Mouse (Mus musculus): ENCODE measurements at regions not wholly inside any gene's neighbourhood (a gene's known extent, or its start where the extent isn't known, plus 50 kb on each side); places are given as distances from the start of the nearest gene placed in this dataset.

- Histone ChIP-seq H3K4me3 (ENCODE audit: low read depth, low read length) (no peak overlapping the region), H3K9ac (ENCODE audit: low read depth, low read length) (no peak overlapping the region), H3K36me3 (ENCODE audit: control insufficient read depth, insufficient read depth) (no peaks in the 10 kb centered on the region), H3K27ac (ENCODE audit: low read depth, low read length) (no peak overlapping the region), H3K9me3 (ENCODE audit: control insufficient read depth) (no peaks in the 10 kb centered on the region), H3K4me2 (replicated peaks; ENCODE audit: low read depth) (no peak overlapping the region), H3K27me3 (replicated peaks; ENCODE audit: control insufficient read depth, insufficient read depth, low read length) (no peaks in the 10 kb centered on the region), H3K4me1 (replicated peaks; ENCODE audit: control insufficient read depth, insufficient read depth, low read length) (no peaks in the 10 kb centered on the region)
- 81% methylated on average over 5 of the region's 5 CpGs for WGBS
- ATAC-seq, result no peak
- TF ChIP-seq CTCF (IDR thresholded peaks at IDR 0.05; ENCODE audit: low read depth), result no peak
Measured at GRCm38 (mm10) chr15:5464732-5465131, 220.7 kb upstream of the Ptger4 start.

DNA sequence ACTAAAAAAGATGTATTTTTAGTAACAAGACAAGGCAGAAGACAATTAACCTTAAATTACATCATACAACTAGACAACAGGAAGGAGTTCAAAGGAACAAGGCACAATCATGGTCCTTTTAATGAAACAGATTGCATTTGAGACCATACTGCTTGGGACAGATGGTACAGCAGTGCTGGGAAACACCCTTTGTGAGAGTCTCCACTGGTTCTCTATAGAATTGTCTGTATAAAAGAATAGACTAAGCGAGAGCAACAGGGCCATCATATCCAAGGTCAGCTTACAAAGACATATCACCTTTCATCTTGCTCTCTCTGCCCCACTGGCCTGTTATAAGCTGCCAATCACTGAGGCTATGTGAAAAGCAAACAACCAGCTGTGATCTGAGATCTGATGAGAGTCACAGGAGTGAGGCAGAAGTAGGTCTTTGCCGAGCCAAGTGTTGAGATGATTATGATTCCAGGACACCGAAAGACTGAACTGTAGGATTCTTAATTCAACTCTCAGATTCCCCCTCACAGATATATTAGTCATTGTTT is 224.6 kb upstream of the Ptger4 start:
- Histone ChIP-seq H3K4me1 (replicated peaks; ENCODE audit: control insufficient read depth, insufficient read depth, low read length) (no peaks in the 10 kb centered on the region), H3K27me3 (replicated peaks; ENCODE audit: control insufficient read depth, insufficient read depth, low read length) (no peaks in the 10 kb centered on the region), H3K9ac (ENCODE audit: low read depth, low read length) (no peak overlapping the region), H3K4me2 (replicated peaks; ENCODE audit: low read depth) (no peak overlapping the region), H3K27ac (ENCODE audit: low read depth, low read length) (no peak overlapping the region), H3K9me3 (ENCODE audit: control insufficient read depth) (no peaks in the 10 kb centered on the region), H3K36me3 (ENCODE audit: control insufficient read depth, insufficient read depth) (no peaks in the 10 kb centered on the region), H3K4me3 (ENCODE audit: low read depth, low read length) (no peak overlapping the region)
- no peak for ATAC-seq
- no peak for TF ChIP-seq CTCF (IDR thresholded peaks at IDR 0.05; ENCODE audit: low read depth)
- 60% methylated on average over 3 of the region's 3 CpGs for WGBS

GRCm38 (mm10) chr15:5475389-5475995 is 231.5 kb upstream of the Ptger4 start:
- no peak for TF ChIP-seq CTCF (IDR thresholded peaks at IDR 0.05; ENCODE audit: low read depth)
- H3K9ac ChIP-seq (ENCODE audit: low read depth, low read length), result no peak overlapping the region
- H3K36me3 ChIP-seq (ENCODE audit: control insufficient read depth, insufficient read depth), result no peaks in the 10 kb centered on the region
- no peaks in the 10 kb centered on the region for H3K27me3 ChIP-seq (replicated peaks; ENCODE audit: control insufficient read depth, insufficient read depth, low read length)
- no peaks in the 10 kb centered on the region for H3K4me1 ChIP-seq (replicated peaks; ENCODE audit: control insufficient read depth, insufficient read depth, low read length)
- no peak overlapping the region for H3K4me2 ChIP-seq (replicated peaks; ENCODE audit: low read depth)
- ATAC-seq, result no peak
- no peak overlapping the region for H3K27ac ChIP-seq (ENCODE audit: low read depth, low read length)
- no peaks in the 10 kb centered on the region for H3K9me3 ChIP-seq (ENCODE audit: control insufficient read depth)
- no peak overlapping the region for H3K4me3 ChIP-seq (ENCODE audit: low read depth, low read length)
- 60% methylated on average over 1 of the region's 1 CpGs for WGBS

DNA sequence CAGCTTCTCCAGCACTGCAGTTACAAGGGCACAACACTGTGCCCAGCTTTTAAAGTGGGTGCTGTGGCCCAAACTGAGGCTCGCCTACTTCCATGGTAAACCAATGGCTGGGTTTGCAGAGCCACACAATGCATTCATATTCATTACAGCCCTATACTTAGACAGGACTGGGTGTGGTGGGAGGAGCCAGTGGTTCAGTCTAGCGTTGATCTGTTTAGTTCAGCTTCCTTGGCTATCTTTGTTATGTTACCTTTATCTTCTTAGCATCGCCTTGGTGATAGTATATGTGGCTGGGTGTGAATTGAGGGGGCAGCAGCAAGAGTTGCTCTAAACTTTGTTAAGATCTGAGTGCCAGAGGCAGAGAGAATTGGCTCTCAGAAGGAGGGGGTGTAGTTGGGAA is 249.3 kb upstream of the Ptger4 start:
- Histone ChIP-seq H3K9me3 (ENCODE audit: control insufficient read depth) (no peaks in the 10 kb centered on the region), H3K27ac (ENCODE audit: low read depth, low read length) (no peak overlapping the region), H3K9ac (ENCODE audit: low read depth, low read length) (no peak overlapping the region), H3K4me3 (ENCODE audit: low read depth, low read length) (no peak overlapping the region), H3K36me3 (ENCODE audit: control insufficient read depth, insufficient read depth) (no peaks in the 10 kb centered on the region), H3K4me2 (replicated peaks; ENCODE audit: low read depth) (no peak overlapping the region), H3K27me3 (replicated peaks; ENCODE audit: control insufficient read depth, insufficient read depth, low read length) (no peaks in the 10 kb centered on the region), H3K4me1 (replicated peaks; ENCODE audit: control insufficient read depth, insufficient read depth, low read length) (no peaks in the 10 kb centered on the region)
- 58% methylated on average over 3 of the region's 3 CpGs for WGBS
- no peak for ATAC-seq
- TF ChIP-seq CTCF (IDR thresholded peaks at IDR 0.05; ENCODE audit: low read depth), result no peak

DNA sequence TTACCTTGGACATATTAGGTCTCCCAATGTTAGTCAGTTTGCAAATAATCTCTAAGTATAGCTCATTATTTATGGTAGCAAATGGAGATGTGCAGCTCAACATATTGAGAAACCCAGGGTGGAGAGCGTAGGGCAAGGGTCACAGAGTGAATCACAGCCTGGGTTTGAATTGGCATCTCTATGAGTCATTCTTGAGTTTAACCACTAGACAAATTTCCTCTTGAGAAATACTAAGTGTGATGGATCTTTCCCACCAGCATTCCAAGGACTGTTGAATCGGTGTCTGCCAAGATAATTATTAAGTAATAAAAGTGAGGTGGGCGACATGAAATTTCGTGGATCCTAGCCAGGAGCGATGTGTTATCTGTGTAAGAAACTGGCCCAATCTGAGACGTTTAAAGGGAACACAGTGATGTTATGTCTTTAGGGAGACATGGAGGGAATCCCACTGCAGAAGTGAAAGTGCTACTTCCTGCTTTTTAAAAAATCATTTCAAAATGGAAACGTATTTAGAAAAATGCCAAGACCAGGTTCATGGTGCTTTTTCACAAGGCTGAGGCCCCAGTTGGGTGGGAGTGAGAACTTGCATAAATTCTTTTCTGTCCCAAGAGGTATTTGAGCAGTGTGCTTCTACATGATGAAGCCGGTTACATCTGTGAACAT is 251.3 kb upstream of the Ptger4 start:
- Histone ChIP-seq H3K4me3 (ENCODE audit: low read depth, low read length) (no peak overlapping the region), H3K27me3 (replicated peaks; ENCODE audit: control insufficient read depth, insufficient read depth, low read length) (no peaks in the 10 kb centered on the region), H3K27ac (ENCODE audit: low read depth, low read length) (no peak overlapping the region), H3K9me3 (ENCODE audit: control insufficient read depth) (no peaks in the 10 kb centered on the region), H3K4me1 (replicated peaks; ENCODE audit: control insufficient read depth, insufficient read depth, low read length) (no peaks in the 10 kb centered on the region), H3K9ac (ENCODE audit: low read depth, low read length) (no peak overlapping the region), H3K4me2 (replicated peaks; ENCODE audit: low read depth) (no peak overlapping the region), H3K36me3 (ENCODE audit: control insufficient read depth, insufficient read depth) (no peaks in the 10 kb centered on the region)
- 59% methylated on average over 8 of the region's 8 CpGs for WGBS
- TF ChIP-seq CTCF (IDR thresholded peaks at IDR 0.05; ENCODE audit: low read depth), result no peak
- ATAC-seq, result peak; percentile 59

GRCm38 (mm10) chr15:5495954-5496353 is 252.0 kb upstream of the Ptger4 start:
- no peak for ATAC-seq
- Histone ChIP-seq H3K4me3 (ENCODE audit: low read depth, low read length) (no peak overlapping the region), H3K4me1 (replicated peaks; ENCODE audit: control insufficient read depth, insufficient read depth, low read length) (no peaks in the 10 kb centered on the region), H3K9ac (ENCODE audit: low read depth, low read length) (no peak overlapping the region), H3K27me3 (replicated peaks; ENCODE audit: control insufficient read depth, insufficient read depth, low read length) (no peaks in the 10 kb centered on the region), H3K4me2 (replicated peaks; ENCODE audit: low read depth) (no peak overlapping the region), H3K36me3 (ENCODE audit: control insufficient read depth, insufficient read depth) (no peaks in the 10 kb centered on the region), H3K9me3 (ENCODE audit: control insufficient read depth) (no peaks in the 10 kb centered on the region), H3K27ac (ENCODE audit: low read depth, low read length) (no peak overlapping the region)
- 88% methylated on average over 2 of the region's 2 CpGs for WGBS
- no peak for TF ChIP-seq CTCF (IDR thresholded peaks at IDR 0.05; ENCODE audit: low read depth)

Data from intestine, postnatal 0 days (tissue).